Mouse (Mus musculus) large intestine, adult 2 months (tissue): ENCODE data around the gene Ptrh2. TPM values are rescaled to one million over a fixed set of nuclear protein-coding genes. Genes with fewer than 3 reads are reported as not detected.

ENCODE experiments used
- DNase-seq: peaks from one replicate; pipeline ENCODE4 v3.0.0-alpha.2; 2012; ENCODE audit warnings: low read depth, low spot score
- WGBS: fragments of 180-500 bp; shearing (Covaris S2); methylation state at CpG from one replicate; pipeline ENCODE4 v1.1.7; 2018; 5-methylcytosine and 5-hydroxymethylcytosine counted together
- polyA plus RNA-seq: library from polyadenylated mRNA; depleted of rRNA; stranded (reverse); fragments of >200 nt; gene quantifications from 2 replicates; pipeline ENCODE4 v1.2.3, GENCODE M21; 2012

Ptrh2 gene
- polyA plus RNA-seq, 1 experiment: 4.9 TPM

DNA sequence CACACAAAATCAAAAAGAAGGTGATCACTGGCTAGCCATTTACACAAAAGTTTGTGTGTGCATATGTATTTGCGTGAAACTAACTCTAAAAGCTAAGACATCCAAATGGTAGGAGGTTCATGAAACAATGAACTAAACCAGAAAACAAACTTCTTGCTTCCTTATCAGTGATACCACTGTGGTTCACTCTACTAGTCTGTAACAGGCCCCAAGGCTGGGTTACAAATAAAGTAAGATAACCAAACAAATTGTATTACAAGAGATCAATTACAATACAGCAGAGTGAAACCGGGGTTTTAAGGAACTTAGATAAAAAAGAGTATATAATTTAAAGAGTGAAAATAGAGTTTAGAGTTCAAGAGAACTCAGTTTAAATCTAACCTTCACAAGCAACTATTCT lies 16.2 kb upstream of the Ptrh2 start:
- 83% methylated on average over 2 of the region's 2 CpGs for WGBS
- DNase-seq: no peak

GRCm38 (mm10) chr11:86668169-86668568 lies 15.6 kb upstream of the Ptrh2 start:
- DNase-seq: no peak
- 90% methylated on average over 3 of the region's 3 CpGs for WGBS

DNA sequence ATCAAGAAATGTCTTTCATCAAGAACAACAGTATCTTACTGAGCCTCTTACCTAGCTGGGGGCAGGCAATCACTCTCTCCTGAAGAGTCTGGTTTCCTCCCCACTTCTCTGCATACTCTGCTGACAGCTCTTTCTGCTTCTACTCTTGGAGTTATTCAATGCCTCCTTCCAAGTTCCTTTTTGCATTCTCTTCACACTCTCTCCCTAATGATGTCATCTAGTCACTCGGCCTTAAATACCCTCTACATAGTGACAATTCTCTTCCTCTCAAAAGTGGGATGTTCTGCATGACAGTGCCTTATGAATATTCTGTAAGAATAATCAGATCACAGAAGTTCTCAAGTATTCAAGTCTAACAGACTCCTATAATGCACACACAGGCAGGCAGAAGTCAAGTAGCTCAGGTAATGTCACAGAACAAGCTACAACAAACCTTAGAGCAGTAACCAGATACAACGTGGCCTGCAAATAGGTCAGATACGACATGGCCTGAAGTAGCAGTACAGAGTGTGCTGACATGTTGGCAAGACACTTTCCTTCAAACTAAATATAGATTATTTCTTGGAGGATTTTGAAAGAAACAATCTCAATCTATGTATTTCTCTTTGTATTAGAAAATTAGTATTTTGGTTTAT lies 12.6 kb upstream of the Ptrh2 start:
- WGBS: 76% methylated on average over 3 of the region's 3 CpGs
- no peak for DNase-seq

DNA sequence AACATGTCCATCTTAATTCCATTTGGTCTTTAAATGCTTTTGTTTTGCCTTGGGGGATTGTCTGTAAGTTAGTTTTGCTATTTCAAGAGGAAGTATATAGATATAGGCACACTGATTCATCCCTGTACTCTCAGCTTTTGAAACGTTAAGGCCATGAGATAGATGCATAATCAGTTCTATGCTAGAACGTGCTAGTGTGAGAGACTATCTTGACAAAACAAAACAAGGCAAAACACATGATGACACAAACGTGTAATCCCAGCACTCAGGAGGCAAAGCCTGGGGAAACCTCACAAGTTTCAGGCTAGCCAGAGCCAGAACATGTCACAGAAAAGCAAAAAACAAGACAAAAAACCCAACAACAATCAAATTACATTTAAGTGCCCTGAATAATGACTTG lies 11.0 kb upstream of the Ptrh2 start:
- DNase-seq: no peak
- WGBS: 69% methylated on average over 3 of the region's 3 CpGs

DNA sequence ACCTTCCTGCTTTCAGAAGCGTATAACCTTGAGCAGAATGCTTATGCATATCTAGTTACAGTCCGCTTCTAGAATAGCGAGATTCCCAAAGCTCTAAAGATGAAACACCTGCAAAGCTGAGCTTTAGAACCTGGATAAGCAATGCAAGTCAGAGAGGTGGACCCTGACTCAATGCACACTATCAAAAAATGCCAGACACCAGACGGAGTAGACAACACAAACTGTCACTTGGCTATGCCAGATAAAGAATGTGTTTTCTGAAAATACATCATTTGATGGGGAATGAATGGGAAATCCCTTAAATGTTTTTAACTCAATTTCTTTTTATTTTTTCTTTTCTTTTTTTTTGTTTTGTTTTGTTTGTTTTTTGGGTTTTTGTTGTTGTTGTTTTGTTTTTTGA lies 8.3 kb upstream of the Ptrh2 start:
- DNase-seq: no peak
- WGBS: 93% methylated on average over 4 of the region's 4 CpGs

GRCm38 (mm10) chr11:86678957-86679356 lies 4.8 kb upstream of the Ptrh2 start:
- WGBS: 43% methylated on average over 5 of the region's 5 CpGs
- DNase-seq: no peak

DNA sequence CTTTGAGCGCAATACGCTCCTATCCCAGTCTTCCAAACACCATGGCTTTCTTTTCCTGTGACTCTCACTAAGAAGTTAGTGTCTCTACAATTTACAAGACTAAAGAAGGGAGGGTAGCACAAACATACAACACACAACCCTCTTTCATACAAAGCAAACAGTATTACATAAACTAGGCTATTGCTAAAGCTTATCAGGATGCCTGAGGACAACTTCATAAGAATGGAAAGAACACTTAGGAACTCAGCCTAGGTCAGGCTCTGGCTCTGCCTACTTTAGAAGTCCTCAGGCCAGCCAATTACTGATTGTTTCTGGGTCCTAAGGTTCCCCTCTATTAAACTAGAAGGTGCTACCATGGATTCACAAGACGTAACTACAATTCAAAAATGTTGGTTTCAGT lies 3.1 kb upstream of the Ptrh2 start:
- WGBS: 94% methylated on average over 3 of the region's 3 CpGs
- DNase-seq: no peak

- 45% methylated on average over 3 of the region's 3 CpGs for WGBS
- DNase-seq: no peak
These were observed 2.4 kb upstream of the Ptrh2 start for GRCm38 (mm10) chr11:86681423-86681822.

- DNase-seq: no peak
- 23% methylated on average over 7 of the region's 7 CpGs for WGBS
These were observed 924 bp upstream of the Ptrh2 start for GRCm38 (mm10) chr11:86682861-86683260.

- 3% methylated on average over 20 of the region's 20 CpGs for WGBS
These were observed 584 bp downstream of the Ptrh2 start for GRCm38 (mm10) chr11:86684126-86685012.

DNA sequence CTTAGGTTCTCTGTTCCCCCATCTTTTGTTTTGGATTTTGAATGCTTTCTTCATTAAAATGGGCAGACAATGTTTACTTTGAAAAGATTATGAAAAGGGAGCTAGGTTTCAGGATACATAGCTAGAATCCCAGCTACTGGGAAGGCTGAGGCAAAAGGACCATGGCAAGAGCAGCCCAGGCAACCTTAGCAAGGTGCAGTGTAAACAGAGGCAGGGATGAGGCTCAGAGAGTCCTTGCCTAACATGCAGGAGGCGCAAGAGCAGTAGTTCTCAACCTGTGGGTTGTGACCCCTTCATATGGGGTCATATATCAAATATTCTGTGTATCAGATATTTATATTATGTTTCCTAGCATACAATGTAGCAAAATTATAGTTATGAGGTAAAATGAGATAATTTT lies 1.6 kb downstream of the Ptrh2 start:
- WGBS: 86% methylated on average over 1 of the region's 1 CpGs
- no peak for DNase-seq

More at GRCm38 (mm10) chr11:86684126-86685012, 584 bp downstream of the Ptrh2 start:
- no peak for DNase-seq

- 80% methylated on average over 3 of the region's 3 CpGs for WGBS
- no peak for DNase-seq
These were observed 6.6 kb downstream of the Ptrh2 start for GRCm38 (mm10) chr11:86690383-86690782.

DNA sequence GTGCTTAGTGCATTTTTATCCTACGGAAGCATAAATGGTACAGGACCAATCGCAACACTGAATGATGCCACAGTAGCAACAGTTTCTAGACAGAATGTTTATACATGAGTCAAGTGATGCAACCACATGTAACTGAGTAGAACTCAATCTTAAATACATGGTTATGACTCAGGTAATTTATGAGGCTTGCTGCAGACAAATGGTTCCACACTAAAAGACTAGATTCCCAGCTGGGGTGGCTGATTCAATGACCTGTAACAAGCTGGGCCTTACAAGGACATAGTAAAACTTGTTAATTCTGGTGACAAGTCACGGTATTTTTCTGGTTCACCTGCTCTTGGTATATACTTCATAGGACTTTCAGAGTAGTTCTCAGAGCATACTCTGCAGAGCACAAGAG lies 7.7 kb downstream of the Ptrh2 start:
- no peak for DNase-seq
- WGBS: 81% methylated on average over 3 of the region's 3 CpGs

DNA sequence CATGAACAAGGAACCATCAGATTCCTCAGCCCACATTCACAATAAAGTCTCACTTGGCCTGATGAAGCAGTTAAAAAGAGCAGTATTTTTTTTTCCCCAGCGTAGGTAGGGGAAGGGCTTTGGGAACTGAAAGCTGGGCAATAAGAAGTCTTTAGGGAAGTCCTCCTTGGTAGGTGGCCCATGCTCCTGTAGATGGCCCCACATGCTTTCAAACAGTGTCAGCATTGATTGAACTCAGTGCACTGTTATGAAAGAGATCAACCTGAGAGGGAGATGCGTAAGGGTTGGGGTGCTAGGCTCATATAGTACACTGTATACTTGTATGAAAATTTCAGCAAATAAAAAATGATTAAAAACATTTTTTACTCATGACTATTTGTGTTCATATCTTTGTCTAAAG lies 8.2 kb downstream of the Ptrh2 start:
- 89% methylated on average over 2 of the region's 2 CpGs for WGBS
- DNase-seq: no peak

GRCm38 (mm10) chr11:86692546-86692945 lies 8.8 kb downstream of the Ptrh2 start:
- no peak for DNase-seq
- 78% methylated on average over 2 of the region's 2 CpGs for WGBS

DNA sequence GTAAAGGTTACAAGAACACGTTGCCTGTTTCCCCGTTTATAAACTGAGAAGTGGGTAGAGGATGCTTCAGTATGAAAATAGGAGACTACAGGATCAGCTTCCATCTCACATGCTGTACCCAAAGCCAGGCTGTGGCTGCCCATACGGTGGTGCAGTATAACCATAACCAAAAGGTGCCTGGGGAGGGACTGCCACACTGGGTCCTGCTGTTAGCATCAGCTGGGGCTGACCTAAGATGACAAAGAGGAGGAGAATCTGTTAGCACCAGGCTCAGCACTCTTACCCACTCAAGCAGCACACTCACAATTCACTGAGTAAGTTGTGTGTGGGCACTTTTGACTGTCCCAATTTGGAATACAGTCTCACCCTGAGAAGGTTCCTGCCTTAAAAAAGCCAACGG lies 11.7 kb downstream of the Ptrh2 start:
- no peak for DNase-seq
- WGBS: 73% methylated on average over 4 of the region's 4 CpGs

- 96% methylated on average over 4 of the region's 4 CpGs for WGBS
- no peak for DNase-seq
These were observed 17.4 kb downstream of the Ptrh2 start for GRCm38 (mm10) chr11:86701151-86701550.

- no peak for DNase-seq
These were observed 30.8 kb downstream of the Ptrh2 start for GRCm38 (mm10) chr11:86714606-86715005.

DNA sequence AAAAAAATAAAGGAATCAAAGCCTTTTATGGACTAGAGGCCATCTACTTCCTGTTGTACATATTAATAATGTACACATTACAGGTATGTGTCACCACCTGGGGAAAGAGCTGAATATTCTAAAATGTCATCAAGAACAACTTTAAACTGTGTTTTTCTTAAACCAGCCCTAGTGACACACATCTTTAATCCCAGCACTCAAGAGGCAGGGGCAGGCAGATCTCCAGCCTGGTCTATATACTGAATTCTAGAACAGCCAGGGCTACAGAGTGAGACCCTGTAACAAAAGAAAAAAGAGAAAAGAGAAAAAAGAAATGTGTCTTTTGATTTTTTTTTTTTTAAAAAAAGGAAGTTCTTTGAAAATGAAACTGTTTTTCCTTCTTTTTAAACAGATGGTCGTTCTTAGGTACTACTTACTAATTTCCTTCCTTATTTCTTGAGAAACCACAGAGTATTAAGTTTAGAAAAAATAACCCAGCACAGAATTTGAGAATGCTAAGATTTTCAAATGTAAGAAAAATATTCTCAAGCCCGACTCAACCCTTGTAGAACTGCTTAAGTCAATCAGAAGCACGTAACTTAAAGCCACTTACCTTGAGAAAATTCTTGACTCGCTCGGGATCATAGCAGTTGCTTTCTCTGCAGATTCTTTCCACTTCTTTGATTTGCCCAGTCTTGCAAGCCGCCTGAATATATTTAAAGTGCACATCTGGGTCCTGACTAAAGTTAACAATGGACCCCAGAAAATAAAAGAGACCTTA lies 33.7 kb downstream of the Ptrh2 start:
- DNase-seq: no peak
- 84% methylated on average over 6 of the region's 6 CpGs for WGBS

GRCm38 (mm10) chr11:86718369-86718768 lies 34.6 kb downstream of the Ptrh2 start:
- WGBS: 86% methylated on average over 3 of the region's 3 CpGs
- DNase-seq: no peak

- WGBS: 82% methylated on average over 8 of the region's 8 CpGs
- DNase-seq: no peak
These were observed 35.6 kb downstream of the Ptrh2 start for GRCm38 (mm10) chr11:86719390-86719789.
